Mouse (Mus musculus) stomach, embryonic 14.5 days (tissue): ENCODE results near the gene Nav2. TPM values are rescaled to one million over a fixed set of nuclear protein-coding genes. Genes with fewer than 3 reads are reported as not detected.

Experiments
- ATAC-seq: fragments of 200-750 bp; cut with Nextera tagmentation; 2 replicates; pipeline ENCODE4 v1.8.0; 2017; ENCODE audit warnings: low read depth, moderate TSS enrichment; ENCODE audit not compliant: insufficient number of reproducible peaks, insufficient read depth, low FRiP score
- H3K27ac ChIP-seq: fragments of 300-500 bp; sonication (generic); 2 replicates; pipeline ENCODE4 v1.5.1; 2014; ENCODE audit warnings: mild to moderate bottlenecking, low read length, moderate library complexity, mixed read lengths
- H3K27me3 ChIP-seq: fragments of 300-500 bp; sonication (generic); 2 replicates; pipeline ENCODE4 v1.6.1; 2014; ENCODE audit warnings: low read length, control low read depth, mixed read lengths; ENCODE audit not compliant: control insufficient read depth, insufficient read depth
- H3K36me3 ChIP-seq: fragments of 300-500 bp; sonication (generic); 2 replicates; pipeline ENCODE4 v1.6.1; 2014; ENCODE audit warnings: mild to moderate bottlenecking, control low read depth, low read length, moderate library complexity, mixed read lengths; ENCODE audit not compliant: control insufficient read depth, insufficient read depth
- H3K4me1 ChIP-seq: fragments of 300-500 bp; sonication (generic); 2 replicates; pipeline ENCODE4 v1.6.1; 2014; ENCODE audit warnings: low read length, control low read depth, mixed read lengths; ENCODE audit not compliant: control insufficient read depth, insufficient read depth
- H3K4me2 ChIP-seq: fragments of 300-500 bp; sonication (generic); replicated peaks from 2 replicates; pipeline ENCODE4 v1.6.1; 2014; ENCODE audit warnings: low read depth, low read length, control low read depth
- H3K4me3 ChIP-seq: fragments of 300-500 bp; sonication (generic); 2 replicates; pipeline ENCODE4 v1.5.1; 2014; ENCODE audit warnings: low read depth, low read length, control low read depth
- H3K9ac ChIP-seq: fragments of 300-500 bp; sonication (generic); replicated peaks from 2 replicates; pipeline ENCODE4 v1.6.1; 2014; ENCODE audit warnings: low read depth, mild to moderate bottlenecking, control low read depth, low read length, moderate library complexity, mixed read lengths
- H3K9me3 ChIP-seq: fragments of 300-500 bp; sonication (generic); 2 replicates; pipeline ENCODE4 v1.6.1; 2016; ENCODE audit warnings: low read depth, low read length, control low read depth; ENCODE audit not compliant: control insufficient read depth
- WGBS: fragments of 180-500 bp; shearing (Covaris S2); extraction: QIAGEN DNeasy Blood & Tissue Kit; methylation state at CpG from one replicate; pipeline ENCODE4 v1.1.7; 2014; 5-methylcytosine and 5-hydroxymethylcytosine counted together
- polyA plus RNA-seq: library from polyadenylated mRNA; unstranded; fragments of >200 nt; fragmentation: Nextera tagmentation; extraction: Ambion mirVana; gene quantifications from 2 replicates; pipeline ENCODE4 v1.2.1, GENCODE M21; 2014

Gene Nav2
- polyA plus RNA-seq, 1 experiment from 2014 or later = 41.1 TPM

GRCm38 (mm10) chr7:49205551-49205950 is 297.0 kb downstream of the Nav2 start:
- WGBS = 92% methylated on average over 1 of the region's 1 CpGs
- no peaks in the 10 kb centered on the region for H3K4me1 ChIP-seq
- no peak overlapping the region for H3K4me3 ChIP-seq
- H3K36me3 ChIP-seq = no peaks in the 10 kb centered on the region
- no peak for ATAC-seq
- H3K4me2 ChIP-seq = no peak overlapping the region
- H3K27ac ChIP-seq = no peak overlapping the region
- H3K9me3 ChIP-seq = no peaks in the 10 kb centered on the region
- no peak overlapping the region for H3K9ac ChIP-seq
- no peaks in the 10 kb centered on the region for H3K27me3 ChIP-seq

GRCm38 (mm10) chr7:49206775-49207676 is 298.5 kb downstream of the Nav2 start:
- Histone ChIP-seq H3K27ac (no peak overlapping the region), H3K36me3 (no peaks in the 10 kb centered on the region), H3K4me1 (no peaks in the 10 kb centered on the region), H3K9ac (no peak overlapping the region), H3K4me2 (no peak overlapping the region), H3K27me3 (no peaks in the 10 kb centered on the region), H3K9me3 (no peaks in the 10 kb centered on the region), H3K4me3 (no peak overlapping the region)
- no peak for ATAC-seq
- 63% methylated on average over 5 of the region's 5 CpGs for WGBS

GRCm38 (mm10) chr7:49209526-49209925 is 301.0 kb downstream of the Nav2 start:
- H3K27ac ChIP-seq = no peak overlapping the region
- H3K4me3 ChIP-seq = no peak overlapping the region
- H3K4me2 ChIP-seq = no peak overlapping the region
- WGBS = 75% methylated on average over 7 of the region's 7 CpGs
- no peak overlapping the region for H3K9ac ChIP-seq
- H3K36me3 ChIP-seq = no peaks in the 10 kb centered on the region
- no peaks in the 10 kb centered on the region for H3K4me1 ChIP-seq
- no peak for ATAC-seq
- no peaks in the 10 kb centered on the region for H3K9me3 ChIP-seq
- no peaks in the 10 kb centered on the region for H3K27me3 ChIP-seq

- H3K4me2 ChIP-seq = no peak overlapping the region
- H3K4me1 ChIP-seq = no peaks in the 10 kb centered on the region
- H3K9me3 ChIP-seq = no peaks in the 10 kb centered on the region
- no peaks in the 10 kb centered on the region for H3K27me3 ChIP-seq
- no peaks in the 10 kb centered on the region for H3K36me3 ChIP-seq
- H3K27ac ChIP-seq = no peak overlapping the region
- no peak overlapping the region for H3K4me3 ChIP-seq
- no peak for ATAC-seq
- WGBS = 88% methylated on average over 8 of the region's 8 CpGs
- no peak overlapping the region for H3K9ac ChIP-seq
These were observed 302.2 kb downstream of the Nav2 start for GRCm38 (mm10) chr7:49210721-49211120.

GRCm38 (mm10) chr7:49213011-49213410 is 304.5 kb downstream of the Nav2 start:
- no peak for ATAC-seq
- Histone ChIP-seq H3K9ac (no peak overlapping the region), H3K4me3 (no peak overlapping the region), H3K9me3 (no peaks in the 10 kb centered on the region), H3K27ac (no peak overlapping the region), H3K36me3 (no peaks in the 10 kb centered on the region), H3K4me1 (no peaks in the 10 kb centered on the region), H3K27me3 (no peaks in the 10 kb centered on the region), H3K4me2 (no peak overlapping the region)
- 79% methylated on average over 4 of the region's 4 CpGs for WGBS

- H3K4me1 ChIP-seq = no peaks in the 10 kb centered on the region
- H3K9ac ChIP-seq = no peak overlapping the region
- no peak for ATAC-seq
- no peak overlapping the region for H3K4me3 ChIP-seq
- no peak overlapping the region for H3K4me2 ChIP-seq
- H3K36me3 ChIP-seq = no peaks in the 10 kb centered on the region
- H3K9me3 ChIP-seq = no peaks in the 10 kb centered on the region
- no peak overlapping the region for H3K27ac ChIP-seq
- H3K27me3 ChIP-seq = no peaks in the 10 kb centered on the region
- 79% methylated on average over 6 of the region's 6 CpGs for WGBS
These were observed 309.3 kb downstream of the Nav2 start for GRCm38 (mm10) chr7:49217786-49218185.

- Histone ChIP-seq H3K4me2 (no peak overlapping the region), H3K36me3 (no peaks in the 10 kb centered on the region), H3K27ac (no peak overlapping the region), H3K27me3 (no peaks in the 10 kb centered on the region), H3K9me3 (no peaks in the 10 kb centered on the region), H3K4me1 (no peaks in the 10 kb centered on the region), H3K9ac (no peak overlapping the region), H3K4me3 (no peak overlapping the region)
- no peak for ATAC-seq
- WGBS = 78% methylated on average over 5 of the region's 5 CpGs
These were observed 317.2 kb downstream of the Nav2 start for GRCm38 (mm10) chr7:49225741-49226140.

- Histone ChIP-seq H3K27me3 (no peaks in the 10 kb centered on the region), H3K4me1 (peaks cover 20% of the 10 kb centered on the region; the same call in 1 of the 2 replicates), H3K9ac (no peak overlapping the region), H3K9me3 (no peaks in the 10 kb centered on the region), H3K36me3 (no peaks in the 10 kb centered on the region), H3K4me3 (no peak overlapping the region), H3K4me2 (no peak overlapping the region), H3K27ac (no peak overlapping the region)
- no peak for ATAC-seq
- 89% methylated on average over 2 of the region's 2 CpGs for WGBS
These were observed 324.5 kb downstream of the Nav2 start for GRCm38 (mm10) chr7:49232969-49233368.
